Mouse (Mus musculus): ENCODE results near the gene Fpr1.
"Not testable (repeated sequence)": the region's sequence is repeated elsewhere in the genome, so short reads cannot be mapped to it uniquely, and the experiment has no call there.

Gene Fpr1

DNA sequence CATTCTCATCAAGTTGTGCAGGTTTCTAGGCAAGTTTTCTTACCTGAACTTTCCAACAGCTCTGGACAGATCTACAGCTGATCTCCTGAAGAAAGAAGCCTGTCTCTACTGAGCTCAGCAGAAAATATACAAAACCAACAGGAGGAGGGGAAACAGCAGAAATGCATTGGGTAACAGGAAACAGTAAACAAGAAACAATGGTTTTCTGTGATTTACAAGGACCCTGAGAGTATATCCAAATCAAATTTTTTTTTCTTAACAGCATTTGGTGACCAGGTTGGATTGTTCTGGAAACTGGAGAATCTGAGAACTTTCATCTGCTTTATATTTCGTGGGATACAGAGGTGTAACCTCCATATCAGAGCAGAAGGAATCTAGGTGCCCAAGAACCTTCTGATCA, at the start of gene Fpr1:
TSS of gene Fpr1 (minus strand) at position 101 of the 400 bp plus-strand sequence.
- DNase-seq, result peak; percentile 15

DNA sequence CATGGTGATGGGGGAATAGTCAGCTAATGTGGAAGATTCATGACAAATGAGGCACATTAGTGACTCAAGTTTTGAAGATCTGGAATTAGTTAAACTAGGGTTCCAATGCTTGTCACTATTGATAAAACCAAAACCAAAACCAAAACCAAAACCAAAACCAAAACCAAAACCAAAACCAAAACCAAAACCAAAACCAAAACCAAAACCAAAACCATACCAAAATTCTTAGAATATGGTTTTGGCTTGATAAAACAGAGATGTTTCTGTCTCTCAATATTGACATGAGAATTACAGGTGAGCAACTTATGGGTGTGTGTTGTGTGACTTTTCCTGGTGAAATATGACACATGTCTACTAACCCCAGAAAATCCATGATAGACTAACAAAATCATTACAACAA, 34.0 kb upstream of the Fpr1 start:
- no peak for DNase-seq

- no peak for DNase-seq
Measured at GRCm38 (mm10) chr17:17917376-17917775, 33.6 kb upstream of the Fpr1 start.

DNA sequence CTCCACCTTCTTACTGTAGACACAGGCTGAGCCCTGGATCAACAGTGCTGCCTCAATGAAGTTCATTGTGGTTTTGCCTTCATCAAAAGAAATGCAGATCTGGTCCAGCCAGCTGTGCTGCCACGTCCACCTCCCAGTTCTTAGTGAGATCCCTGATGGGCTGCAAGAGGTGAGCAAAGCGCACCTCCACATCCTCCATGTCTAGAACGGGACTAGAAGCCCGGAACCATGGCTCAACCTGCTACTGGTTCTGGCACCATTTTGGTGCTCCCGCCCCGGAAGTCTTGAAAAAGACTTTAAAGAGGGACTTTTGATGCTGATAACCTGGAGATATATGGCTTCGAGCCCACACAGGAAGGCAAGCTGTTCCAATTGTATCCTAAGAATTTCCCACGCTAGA, 28.9 kb upstream of the Fpr1 start:
- not testable (repeated sequence) for DNase-seq

DNA sequence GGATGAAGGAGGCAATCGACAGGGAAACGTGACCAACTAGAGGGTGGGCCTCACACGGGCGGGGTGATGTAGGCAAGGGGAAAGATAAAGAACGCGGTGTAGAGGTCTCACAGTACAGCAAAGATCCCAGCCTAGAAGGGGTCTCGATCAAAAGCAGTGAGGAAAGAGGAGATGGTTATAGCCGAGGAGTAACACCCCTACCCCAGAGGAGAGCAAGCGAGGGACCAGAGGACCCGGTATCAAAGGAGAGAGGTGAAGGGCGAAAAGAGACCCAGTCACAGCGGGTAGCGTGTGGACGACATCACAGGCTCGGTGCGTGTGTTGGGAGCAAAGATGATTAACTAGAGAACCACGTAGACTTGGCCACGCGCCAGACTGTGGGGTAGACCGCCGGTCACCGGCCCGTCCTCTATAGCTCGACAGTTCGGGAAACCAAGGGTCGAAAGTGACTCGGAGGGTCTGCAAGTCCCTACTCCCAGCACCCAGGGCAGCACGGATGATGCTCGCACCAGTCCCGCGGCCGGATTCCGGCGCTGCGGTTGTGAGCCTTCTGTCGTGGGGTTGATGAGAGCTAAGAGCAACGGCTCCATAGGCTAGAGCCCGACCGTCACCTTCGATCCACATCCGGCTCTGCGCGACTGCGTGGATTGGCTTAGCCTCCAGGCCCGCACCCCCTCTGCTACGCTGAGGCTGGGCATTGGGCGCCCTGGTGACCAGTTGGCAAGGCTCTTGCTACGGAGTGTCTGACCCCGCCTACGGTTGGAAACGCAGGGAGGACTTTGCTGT, 26.1 kb upstream of the Fpr1 start:
- DNase-seq, result peak; percentile 99

DNA sequence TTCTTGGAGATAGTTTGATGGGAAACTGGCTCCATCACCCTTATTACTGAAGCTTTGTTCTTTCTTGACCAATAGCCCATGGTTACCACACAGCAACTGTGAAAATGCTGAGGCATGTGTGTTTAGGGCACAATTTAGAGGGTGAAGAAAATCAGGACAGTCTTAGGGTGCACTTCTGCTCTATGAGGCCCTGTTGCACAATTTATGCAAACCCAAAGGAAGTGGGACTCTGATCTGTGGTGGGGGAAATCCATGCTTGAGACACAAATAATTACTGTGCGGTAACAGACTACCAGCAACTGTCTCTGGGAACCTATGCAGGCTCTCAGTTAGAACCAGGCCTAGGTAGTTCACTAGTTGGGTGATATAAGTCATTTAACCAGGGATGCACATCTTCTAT, 17.0 kb upstream of the Fpr1 start:
- DNase-seq, result peak; percentile 91

- no peak for DNase-seq
Measured at GRCm38 (mm10) chr17:17899268-17899667, 15.5 kb upstream of the Fpr1 start.

- no peak for DNase-seq
Measured at GRCm38 (mm10) chr17:17896039-17896438, 12.3 kb upstream of the Fpr1 start.

DNA sequence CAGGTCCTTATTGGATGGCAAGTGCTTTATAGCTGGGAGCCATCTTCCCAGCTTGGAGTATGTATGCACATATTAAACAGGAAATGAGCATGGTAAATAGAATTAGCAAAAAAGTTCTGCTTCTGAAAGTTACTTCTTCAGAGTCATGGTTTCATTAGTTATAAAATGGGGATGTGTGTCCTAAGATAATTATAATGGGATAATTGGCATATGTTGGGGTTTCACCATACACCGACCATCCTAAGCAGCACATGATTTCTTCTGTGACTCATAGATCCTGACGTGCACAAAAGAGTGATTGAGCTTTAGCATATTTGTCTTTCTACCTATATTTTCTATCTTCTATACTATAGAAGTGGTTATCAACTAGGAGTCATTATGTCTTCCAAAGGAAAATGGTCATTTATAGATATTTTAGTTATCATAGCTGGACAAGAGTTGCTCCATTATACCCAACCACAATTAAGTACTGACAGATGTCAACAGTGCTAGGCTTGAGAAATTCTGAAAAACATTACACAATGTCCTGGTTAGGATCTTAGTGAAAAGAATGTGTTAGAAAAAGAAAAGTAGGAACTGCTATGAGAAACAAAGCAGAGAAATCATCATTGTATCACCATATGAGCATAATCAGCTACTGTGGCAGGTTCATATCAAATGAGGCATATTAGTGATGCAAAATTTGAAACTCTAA, 6.1 kb upstream of the Fpr1 start:
- DNase-seq, result peak; percentile 15

GRCm38 (mm10) chr17:17887774-17888248, 4.1 kb upstream of the Fpr1 start, which contains the start of the genes Fpr2 and Fpr3:
Fpr2 (plus strand) TSS chr17:17887824.
Fpr3 (plus strand) TSS chr17:17887852.
- peak; percentile 19 for DNase-seq

- DNase-seq, result no peak
Measured at GRCm38 (mm10) chr17:17882672-17883071, 1.1 kb downstream of the Fpr1 start.

- DNase-seq, result no peak
Measured at GRCm38 (mm10) chr17:17879347-17879746, 4.4 kb downstream of the Fpr1 start.

DNA sequence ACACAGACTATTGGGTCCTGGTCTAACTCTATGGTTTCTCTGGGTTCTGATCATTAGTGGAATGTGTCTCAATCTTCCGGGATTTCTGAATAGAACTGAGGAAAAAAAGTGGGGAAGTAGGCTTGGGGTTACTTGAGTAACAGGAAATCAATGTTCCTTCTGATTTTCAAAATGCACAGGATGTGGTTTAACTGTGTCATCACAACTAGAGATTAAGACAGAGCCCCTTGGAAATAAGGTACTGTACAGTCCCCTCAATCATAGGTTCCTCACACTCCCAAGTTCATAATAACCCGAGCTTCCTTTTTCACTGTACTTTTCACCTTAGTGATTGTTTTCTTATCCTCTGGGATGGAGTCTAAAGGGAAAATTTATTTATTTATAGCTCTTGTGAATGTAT, 12.0 kb downstream of the Fpr1 start:
- DNase-seq, result no peak

DNA sequence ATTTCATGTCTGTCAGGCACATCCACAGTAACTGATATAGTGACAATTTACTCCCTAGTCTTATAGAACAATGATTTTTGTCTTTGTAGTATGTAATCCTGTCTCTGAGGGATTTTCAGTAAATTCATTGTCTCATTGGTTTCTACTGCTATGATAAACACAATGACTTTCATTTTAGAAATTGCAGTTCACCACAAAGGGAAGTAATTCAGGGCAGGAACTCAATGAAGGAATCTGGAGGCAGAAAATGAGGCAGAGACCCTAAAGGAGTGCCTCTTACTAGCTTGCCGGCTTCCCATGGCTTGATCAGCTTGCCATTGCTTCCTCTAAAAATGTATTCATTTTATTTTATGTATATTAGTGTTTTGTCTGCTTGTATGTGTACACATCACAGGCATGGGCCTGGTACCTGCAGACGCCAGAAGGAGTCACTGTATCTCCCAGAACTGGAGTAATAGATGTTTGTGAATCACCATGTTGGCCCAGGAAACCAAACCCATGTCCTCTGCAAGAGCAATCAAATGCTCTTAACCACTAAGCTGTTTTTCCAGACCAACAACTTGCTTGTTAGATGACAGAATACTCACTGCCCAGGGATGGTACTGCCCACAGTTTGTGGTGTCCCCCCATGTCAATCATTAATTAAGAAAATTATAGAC, 12.7 kb downstream of the Fpr1 start:
- peak; percentile 80 for DNase-seq

- peak; percentile 91 for DNase-seq
Measured at GRCm38 (mm10) chr17:17866801-17867469, 16.8 kb downstream of the Fpr1 start.

- peak; percentile 82 for DNase-seq
Measured at GRCm38 (mm10) chr17:17865168-17865567, 18.6 kb downstream of the Fpr1 start.

GRCm38 (mm10) chr17:17862360-17862759, 21.4 kb downstream of the Fpr1 start:
- DNase-seq, result peak; percentile 93

DNA sequence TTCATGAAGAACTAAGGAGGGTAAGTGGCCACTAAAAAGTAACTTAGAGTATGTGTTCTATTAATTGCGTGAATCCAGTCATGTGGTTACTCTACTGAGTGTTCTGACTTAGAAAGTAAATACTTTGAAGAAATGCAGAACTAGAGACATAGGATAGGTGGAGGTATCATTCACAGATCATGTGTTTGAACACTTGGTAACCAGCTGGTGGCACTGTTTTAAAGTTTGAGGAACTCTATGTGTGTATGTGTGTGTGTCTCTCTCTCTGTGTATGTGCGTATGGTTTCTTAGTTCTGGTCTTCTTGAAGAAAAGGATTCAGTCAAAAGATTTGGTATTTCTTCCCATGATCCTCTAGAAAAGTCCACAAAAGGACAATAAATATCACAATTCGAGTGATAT, 23.6 kb downstream of the Fpr1 start:
- DNase-seq, result peak; percentile 74

GRCm38 (mm10) chr17:17857446-17857845, 26.3 kb downstream of the Fpr1 start:
- DNase-seq, result peak; percentile 80

- peak; percentile 87 for DNase-seq
Measured at GRCm38 (mm10) chr17:17856612-17857011, 27.1 kb downstream of the Fpr1 start.

- no peak for DNase-seq
Measured at GRCm38 (mm10) chr17:17855064-17855838, 28.5 kb downstream of the Fpr1 start, which contains the start of gene Has1. Has1 (minus strand) TSS chr17:17855205.
